In the genomic region with DNA sequence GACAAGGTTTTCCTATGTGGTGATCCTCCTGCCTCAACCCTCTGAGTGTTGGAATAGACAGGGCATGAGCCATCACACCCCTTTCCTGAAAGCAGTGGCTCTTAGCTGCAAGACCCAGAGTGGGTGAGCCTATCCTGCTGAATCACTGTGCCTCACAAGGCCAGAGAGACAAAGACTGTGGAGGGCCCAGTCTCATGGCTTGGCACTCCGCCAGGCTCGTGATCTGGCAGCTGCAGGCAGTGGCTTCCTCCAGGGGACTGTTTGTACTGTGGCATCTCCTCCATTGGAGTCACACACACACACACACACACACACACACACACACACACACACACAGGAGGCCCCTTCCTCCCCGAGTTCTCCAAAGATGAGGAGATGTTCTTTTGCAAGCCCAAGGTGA, we compare ENCODE assay signal across 8 mouse cellular contexts. TPM values are rescaled to one million over a fixed set of nuclear protein-coding genes. Genes with fewer than 3 reads are reported as not detected.
DNase-seq lines count a peak whose midpoint lies in the region; ATAC-seq lines count a peak whose summit lies in the region.

No protein-coding gene starts in this region.

- H3K9me3 ChIP-seq in intestine, embryonic 14.5 days (ENCODE audit: control insufficient read depth, low read length), result no peaks in the 10 kb centered on the region
- H3K9me3 ChIP-seq in midbrain, embryonic 14.5 days (ENCODE audit: control insufficient read depth, low read length), result no peaks in the 10 kb centered on the region

- WGBS in intestine, embryonic 14.5 days, result 31% methylated on average over 3 of the region's 3 CpGs
- WGBS in midbrain, embryonic 14.5 days, result 33% methylated on average over 3 of the region's 3 CpGs

- ATAC-seq in intestine, embryonic 14.5 days (replicated peaks; ENCODE audit: low FRiP score, low TSS enrichment, low read depth), result peak; percentile 77
- peak; percentile 82 for ATAC-seq in midbrain, embryonic 14.5 days (ENCODE audit: low FRiP score, low TSS enrichment)

- H3K27ac ChIP-seq in brown adipose tissue, adult 24 weeks (replicated peaks; ENCODE audit: low read depth, low read length), result peak overlapping the region; percentile 59
- 0 out of 2 replicates have a peak overlapping the region, but pooled peaks have one; percentile 62 for H3K27ac ChIP-seq in intestine, embryonic 14.5 days (ENCODE audit: low read depth)
- H3K27ac ChIP-seq in midbrain, embryonic 14.5 days (replicated peaks; ENCODE audit: low read depth, low read length), result peak overlapping the region; percentile 21; the same call in 1 of the 2 replicates

- no peaks in the 10 kb centered on the region for H3K36me3 ChIP-seq in intestine, embryonic 14.5 days (ENCODE audit: control insufficient read depth, insufficient read depth, low read length)
- H3K36me3 ChIP-seq in midbrain, embryonic 14.5 days (ENCODE audit: control insufficient read depth, insufficient read depth, low read length), result no peaks in the 10 kb centered on the region

- DNase-seq in NIH3T3 (ENCODE audit: low read depth), result peak; percentile 89
- peak; percentile 87 for DNase-seq in gastrocnemius, postnatal 25 days
- peak; percentile 82 for DNase-seq in intestine, embryonic 14.5 days (ENCODE audit: low spot score)
- peak; percentile 77 to 82 for DNase-seq in left cerebral cortex, postnatal 25 days (ENCODE audit: low spot score in 2 of 2)
- DNase-seq in midbrain, embryonic 14.5 days, result peak; percentile 89
- DNase-seq in spleen, postnatal 10 days (ENCODE audit: low spot score in 2 of 2), result peak; percentile 47 to 83
- DNase-seq in c-Kit-positive CD71-positive TER-119-positive erythroid progenitor cells, embryonic 14.5 days (ENCODE audit: low spot score), result no peak

- no peaks in the 10 kb centered on the region for H3K27me3 ChIP-seq in intestine, embryonic 14.5 days (replicated peaks; ENCODE audit: control insufficient read depth, insufficient read depth, low read length)
- H3K27me3 ChIP-seq in midbrain, embryonic 14.5 days (ENCODE audit: control insufficient read depth, insufficient read depth, low read length), result no peaks in the 10 kb centered on the region

- no peak overlapping the region for H3K4me3 ChIP-seq in brown adipose tissue, adult 24 weeks (ENCODE audit: insufficient read depth, low read depth, low read length)
- no peak overlapping the region for H3K4me3 ChIP-seq in intestine, embryonic 14.5 days (ENCODE audit: low read depth, low read length)
- no peak overlapping the region for H3K4me3 ChIP-seq in midbrain, embryonic 14.5 days (replicated peaks; ENCODE audit: low read depth, low read length)

- H3K9ac ChIP-seq in intestine, embryonic 14.5 days (ENCODE audit: low read length), result 0 out of 2 replicates have a peak overlapping the region, but pooled peaks have one; percentile 22
- no peak overlapping the region for H3K9ac ChIP-seq in midbrain, embryonic 14.5 days (replicated peaks; ENCODE audit: low read length)

- H3K4me1 ChIP-seq in brown adipose tissue, adult 24 weeks (ENCODE audit: control insufficient read depth, insufficient read depth, insufficient read length, low read length), result peaks cover 6% of the 10 kb centered on the region
- peaks cover 10% of the 10 kb centered on the region for H3K4me1 ChIP-seq in intestine, embryonic 14.5 days (replicated peaks; ENCODE audit: control insufficient read depth, insufficient read depth, low read length)
- H3K4me1 ChIP-seq in midbrain, embryonic 14.5 days (ENCODE audit: control insufficient read depth, insufficient read depth, low read length), result no peaks in the 10 kb centered on the region

- no peak overlapping the region for H3K4me2 ChIP-seq in intestine, embryonic 14.5 days (ENCODE audit: low read length)
- no peak overlapping the region for H3K4me2 ChIP-seq in midbrain, embryonic 14.5 days (ENCODE audit: low read length)

- intact Hi-C loops in left cerebral cortex, postnatal 25 days (cut with DNase I), result no loop called here

RNA-seq across cellular contexts. Expression of gene Psap, which starts 15.0 kb away (rescaled TPM):
- polyA plus RNA-seq in brown adipose tissue, adult 24 weeks (2012; ENCODE audit: insufficient read depth, insufficient read length, missing spikeins), result 774 and 844 TPM in 2 replicates
- total RNA-seq in gastrocnemius, postnatal 25 days (2021), result 100 to 1,000 TPM; 590 to 608 TPM
- polyA plus RNA-seq in intestine, embryonic 14.5 days (2014; fragmentation: Nextera tagmentation; extraction: Ambion mirVana), result 104 and 124 TPM in 2 replicates
- total RNA-seq in left cerebral cortex, postnatal 25 days (2021), result 1,000 to 10,000 TPM; 1,491 to 1,558 TPM
- polyA plus RNA-seq in midbrain, embryonic 14.5 days (2014; fragmentation: Nextera tagmentation; extraction: Ambion mirVana), result 129 and 260 TPM in 2 replicates

RNA-seq across cellular contexts. Expression of gene Chst3, which starts 43.3 kb away (rescaled TPM):
- polyA plus RNA-seq in brown adipose tissue, adult 24 weeks (2012; ENCODE audit: insufficient read depth, insufficient read length, missing spikeins), result not detected in 2 replicates
- total RNA-seq in gastrocnemius, postnatal 25 days (2021), result under 1 TPM; 0.26 to 0.51 TPM
- 1.3 and 1.7 TPM in 2 replicates for polyA plus RNA-seq in intestine, embryonic 14.5 days (2014; fragmentation: Nextera tagmentation; extraction: Ambion mirVana)
- total RNA-seq in left cerebral cortex, postnatal 25 days (2021), result 1 to 10 TPM; 1.6 to 1.8 TPM
- 0.86 and 0.94 TPM in 2 replicates for polyA plus RNA-seq in midbrain, embryonic 14.5 days (2014; fragmentation: Nextera tagmentation; extraction: Ambion mirVana)
